Mouse (Mus musculus) midbrain, embryonic 14.5 days (tissue): Measurements from ENCODE around the gene Tenm2. TPM values are rescaled to one million over a fixed set of nuclear protein-coding genes. Genes with fewer than 3 reads are reported as not detected.

ENCODE experiments used
- ATAC-seq: fragments of 200-750 bp; cut with Nextera tagmentation; 2 replicates; pipeline ENCODE4 v1.8.0; 2017; ENCODE audit warnings: moderate number of reproducible peaks, moderate library complexity; ENCODE audit not compliant: low FRiP score, low TSS enrichment
- DNase-seq: peaks from one replicate; pipeline ENCODE4 v3.0.0-alpha.2; 2015
- H3K27ac ChIP-seq: fragments of 300-500 bp; sonication (generic); replicated peaks from 2 replicates; pipeline ENCODE4 v1.5.1; 2014; ENCODE audit warnings: mild to moderate bottlenecking, low read depth, low read length, moderate library complexity
- H3K27me3 ChIP-seq: fragments of 300-500 bp; sonication (generic); 2 replicates; pipeline ENCODE4 v1.6.1; 2014; ENCODE audit warnings: low read length, control low read depth, mixed read lengths; ENCODE audit not compliant: control insufficient read depth, insufficient read depth
- H3K36me3 ChIP-seq: fragments of 300-500 bp; sonication (generic); 2 replicates; pipeline ENCODE4 v1.6.1; 2014; ENCODE audit warnings: low read length, control low read depth; ENCODE audit not compliant: control insufficient read depth, insufficient read depth
- H3K4me1 ChIP-seq: fragments of 300-500 bp; sonication (generic); 2 replicates; pipeline ENCODE4 v1.6.1; 2014; ENCODE audit warnings: mild to moderate bottlenecking, antibody characterized with exemption, low read length, control low read depth; ENCODE audit not compliant: control insufficient read depth, insufficient read depth
- H3K4me2 ChIP-seq: fragments of 300-500 bp; sonication (generic); 2 replicates; pipeline ENCODE4 v1.6.1; 2014; ENCODE audit warnings: mild to moderate bottlenecking, low read length, moderate library complexity
- H3K4me3 ChIP-seq: fragments of 300-500 bp; sonication (generic); replicated peaks from 2 replicates; pipeline ENCODE4 v1.5.1; 2014; ENCODE audit warnings: low read depth, low read length
- H3K9ac ChIP-seq: fragments of 300-500 bp; sonication (generic); replicated peaks from 2 replicates; pipeline ENCODE4 v1.6.1; 2014; ENCODE audit warnings: mild to moderate bottlenecking, low read length, moderate library complexity
- H3K9me3 ChIP-seq: fragments of 300-500 bp; sonication (generic); 2 replicates; pipeline ENCODE4 v1.6.1; 2016; ENCODE audit warnings: low read length, control low read depth, mixed read lengths; ENCODE audit not compliant: control insufficient read depth
- WGBS: fragments of 180-500 bp; shearing (Covaris S2); extraction: QIAGEN DNeasy Blood & Tissue Kit; methylation state at CpG from one replicate; pipeline ENCODE4 v1.1.7; 2014; 5-methylcytosine and 5-hydroxymethylcytosine counted together
- polyA plus RNA-seq: library from polyadenylated mRNA; unstranded; fragments of >200 nt; fragmentation: Nextera tagmentation; extraction: Ambion mirVana; gene quantifications from 2 replicates; pipeline ENCODE4 v1.2.1, GENCODE M21; 2014

Tenm2 gene
- polyA plus RNA-seq, 1 experiment from 2014 or later: 52.8 TPM

GRCm38 (mm10) chr11:36052091-36052490 lies 1183.7 kb downstream of the Tenm2 start:
- H3K4me1 ChIP-seq: peaks cover 3% of the 10 kb centered on the region; the same call in 1 of the 2 replicates
- peaks cover 10% of the 10 kb centered on the region for H3K36me3 ChIP-seq
- no peak overlapping the region for H3K4me2 ChIP-seq
- no peaks in the 10 kb centered on the region for H3K9me3 ChIP-seq
- H3K27me3 ChIP-seq: no peaks in the 10 kb centered on the region
- ATAC-seq (no peak), DNase-seq (no peak)
- H3K9ac ChIP-seq: no peak overlapping the region
- WGBS: 97% methylated on average over 1 of the region's 1 CpGs
- H3K4me3 ChIP-seq: no peak overlapping the region
- H3K27ac ChIP-seq: no peak overlapping the region

GRCm38 (mm10) chr11:36049547-36049946 lies 1186.2 kb downstream of the Tenm2 start:
- no peak for ATAC-seq
- Histone ChIP-seq H3K27me3 (no peaks in the 10 kb centered on the region), H3K4me2 (no peak overlapping the region), H3K4me1 (peaks cover 6% of the 10 kb centered on the region), H3K27ac (peak overlapping the region; percentile 34), H3K9me3 (no peaks in the 10 kb centered on the region), H3K36me3 (peaks cover 23% of the 10 kb centered on the region), H3K4me3 (no peak overlapping the region), H3K9ac (no peak overlapping the region)
- DNase-seq: peak; percentile 70
- 15% methylated on average over 5 of the region's 5 CpGs for WGBS

GRCm38 (mm10) chr11:36045681-36046276 lies 1190.0 kb downstream of the Tenm2 start:
- WGBS: under 1% methylated on average over 13 of the region's 13 CpGs
- DNase-seq: peak; percentile 92
- Histone ChIP-seq H3K4me2 (peak overlapping the region; percentile 41), H3K36me3 (peaks cover 22% of the 10 kb centered on the region), H3K27ac (peak overlapping the region; percentile 66), H3K27me3 (no peaks in the 10 kb centered on the region), H3K4me1 (peaks cover 6% of the 10 kb centered on the region), H3K9ac (no peak overlapping the region), H3K4me3 (peak overlapping the region; percentile 15), H3K9me3 (no peaks in the 10 kb centered on the region)
- ATAC-seq: peak; percentile 65

GRCm38 (mm10) chr11:36041411-36041810 lies 1194.4 kb downstream of the Tenm2 start:
- peaks cover 15% of the 10 kb centered on the region; the same call in 1 of the 2 replicates for H3K4me1 ChIP-seq
- H3K36me3 ChIP-seq: peaks cover 16% of the 10 kb centered on the region
- no peaks in the 10 kb centered on the region for H3K9me3 ChIP-seq
- no peaks in the 10 kb centered on the region for H3K27me3 ChIP-seq
- H3K27ac ChIP-seq: no peak overlapping the region
- H3K4me2 ChIP-seq: no peak overlapping the region
- DNase-seq (no peak), ATAC-seq (no peak)
- WGBS: 90% methylated on average over 13 of the region's 13 CpGs
- no peak overlapping the region for H3K9ac ChIP-seq
- H3K4me3 ChIP-seq: no peak overlapping the region

GRCm38 (mm10) chr11:36040508-36041233 lies 1195.1 kb downstream of the Tenm2 start:
- 53% methylated on average over 10 of the region's 10 CpGs for WGBS
- 0 out of 2 replicates have a peak, but pooled peaks have one; percentile 38 for ATAC-seq
- no peak overlapping the region for H3K4me3 ChIP-seq
- peaks cover 12% of the 10 kb centered on the region; the same call in 1 of the 2 replicates for H3K4me1 ChIP-seq
- H3K9me3 ChIP-seq: no peaks in the 10 kb centered on the region
- 0 out of 2 replicates have a peak overlapping the region, but pooled peaks have one; percentile 21 for H3K27ac ChIP-seq
- no peaks in the 10 kb centered on the region for H3K27me3 ChIP-seq
- no peak overlapping the region for H3K9ac ChIP-seq
- peak; percentile 53 for DNase-seq
- peaks cover 13% of the 10 kb centered on the region for H3K36me3 ChIP-seq
- H3K4me2 ChIP-seq: no peak overlapping the region

GRCm38 (mm10) chr11:36039825-36040224 lies 1195.9 kb downstream of the Tenm2 start:
- ATAC-seq (no peak), DNase-seq (no peak)
- 75% methylated on average over 10 of the region's 10 CpGs for WGBS
- no peak overlapping the region for H3K9ac ChIP-seq
- no peaks in the 10 kb centered on the region for H3K9me3 ChIP-seq
- H3K4me2 ChIP-seq: no peak overlapping the region
- no peak overlapping the region for H3K4me3 ChIP-seq
- H3K27ac ChIP-seq: no peak overlapping the region
- H3K4me1 ChIP-seq: peaks cover 12% of the 10 kb centered on the region; the same call in 1 of the 2 replicates
- H3K27me3 ChIP-seq: no peaks in the 10 kb centered on the region
- H3K36me3 ChIP-seq: peaks cover 13% of the 10 kb centered on the region

GRCm38 (mm10) chr11:36038386-36038785 lies 1197.4 kb downstream of the Tenm2 start:
- Histone ChIP-seq H3K9ac (no peak overlapping the region), H3K27me3 (no peaks in the 10 kb centered on the region), H3K4me2 (no peak overlapping the region), H3K4me1 (peaks cover 12% of the 10 kb centered on the region; the same call in 1 of the 2 replicates), H3K36me3 (peaks cover 10% of the 10 kb centered on the region), H3K9me3 (no peaks in the 10 kb centered on the region), H3K4me3 (no peak overlapping the region), H3K27ac (no peak overlapping the region; the same call in 1 of the 2 replicates)
- ATAC-seq (no peak), DNase-seq (no peak)
- WGBS: 51% methylated on average over 3 of the region's 3 CpGs

GRCm38 (mm10) chr11:36037311-36037710 lies 1198.5 kb downstream of the Tenm2 start:
- 76% methylated on average over 4 of the region's 4 CpGs for WGBS

More at GRCm38 (mm10) chr11:36037311-36037710, 1198.5 kb downstream of the Tenm2 start:
- Histone ChIP-seq H3K9ac (no peak overlapping the region), H3K9me3 (no peaks in the 10 kb centered on the region), H3K4me2 (no peak overlapping the region), H3K27ac (no peak overlapping the region), H3K4me1 (peaks cover 12% of the 10 kb centered on the region; the same call in 1 of the 2 replicates), H3K36me3 (peaks cover 13% of the 10 kb centered on the region), H3K4me3 (no peak overlapping the region), H3K27me3 (no peaks in the 10 kb centered on the region)
- ATAC-seq (no peak), DNase-seq (no peak)
